Mouse (Mus musculus) liver, embryonic 14.5 days (tissue): ENCODE results near the gene Cks2.

Source experiments
- CTCF ChIP-seq: IDR thresholded peaks from 2 replicates; pipeline ENCODE4 v1.5.1; 2016; ENCODE audit warnings: antibody characterized with exemption, low read depth, control low read depth
- EP300 ChIP-seq: IDR thresholded peaks from 2 replicates; pipeline ENCODE4 v1.6.1; 2016; ENCODE audit warnings: antibody characterized with exemption, low read depth

- TF ChIP-seq CTCF (no peak), EP300 (no peak)
These were observed 12.3 kb upstream of the Cks2 start for GRCm38 (mm10) chr13:51632560-51633218.
